Mouse (Mus musculus) testis, adult 2 months (tissue): Measurements from ENCODE around the gene Trip12.
A peak's percentile ranks its signal among the peaks of the same experiment; 100 is the strongest.

ENCODE experiments used
- CTCF ChIP-seq: fragments of 200-500 bp; IDR thresholded peaks from 2 replicates; pipeline ENCODE4 v1.5.1; 2012; ENCODE audit warnings: low read depth, mild to moderate bottlenecking, inconsistent platforms, low read length, moderate library complexity; ENCODE audit not compliant: control insufficient read depth, insufficient read depth, insufficient replicate concordance
- POLR2A ChIP-seq: fragments of 200-500 bp; IDR thresholded peaks from 2 replicates; pipeline ENCODE4 v1.6.1; 2012; ENCODE audit warnings: low read depth, mild to moderate bottlenecking, inconsistent platforms, low read length, moderate library complexity; ENCODE audit not compliant: control insufficient read depth

DNA sequence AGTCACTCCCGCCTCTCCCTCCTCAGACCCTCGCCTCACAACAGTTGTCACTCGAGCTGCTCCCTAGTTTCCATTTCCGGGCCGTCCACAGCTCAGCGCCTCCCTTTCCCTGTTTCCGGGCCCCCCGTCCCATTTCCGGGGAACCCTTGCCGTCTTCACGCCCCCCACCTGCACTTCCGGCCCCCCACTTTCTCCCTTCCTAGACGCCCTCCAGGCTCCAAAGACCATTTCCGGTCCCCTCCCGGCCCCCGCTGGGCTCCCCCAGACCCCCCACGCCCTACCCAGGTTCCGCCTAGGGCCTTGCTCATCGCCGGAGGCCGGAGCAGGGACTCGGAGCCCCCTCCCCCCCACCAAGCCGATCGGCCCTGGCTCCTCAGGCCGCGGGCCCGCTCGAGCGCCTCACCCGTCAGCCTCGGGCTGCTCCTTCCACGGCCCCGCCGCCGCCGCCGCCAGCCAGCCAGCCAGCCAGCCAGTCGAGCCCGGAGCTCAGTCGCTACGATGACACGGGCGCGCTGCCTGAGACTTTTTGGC is 1.6 kb downstream of the Trip12 start:
- TF ChIP-seq CTCF (no peak), POLR2A (peak; percentile 35; the same call in 1 of the 2 replicates)
